Mouse (Mus musculus): ENCODE results near the gene Rps27a.
"Not testable (repeated sequence)": the region's sequence is repeated elsewhere in the genome, so short reads cannot be mapped to it uniquely, and the experiment has no call there.

Gene Rps27a

GRCm38 (mm10) chr11:29547752-29548503, at the start of gene Rps27a, which contains the start of gene Clhc1:
Rps27a (minus strand) TSS chr11:29548109.
Clhc1 (plus strand) TSS chr11:29547950.
- ATAC-seq (ENCODE audit: low TSS enrichment), result peak; percentile 96

- no peak for ATAC-seq (ENCODE audit: low TSS enrichment)
Measured at GRCm38 (mm10) chr11:29597159-29597558, 49.2 kb upstream of the Rps27a start.

- ATAC-seq (ENCODE audit: low TSS enrichment), result no peak
Measured at GRCm38 (mm10) chr11:29595217-29595616, 47.3 kb upstream of the Rps27a start.

GRCm38 (mm10) chr11:29579610-29580009, 31.7 kb upstream of the Rps27a start:
- no peak for ATAC-seq (ENCODE audit: low TSS enrichment)

DNA sequence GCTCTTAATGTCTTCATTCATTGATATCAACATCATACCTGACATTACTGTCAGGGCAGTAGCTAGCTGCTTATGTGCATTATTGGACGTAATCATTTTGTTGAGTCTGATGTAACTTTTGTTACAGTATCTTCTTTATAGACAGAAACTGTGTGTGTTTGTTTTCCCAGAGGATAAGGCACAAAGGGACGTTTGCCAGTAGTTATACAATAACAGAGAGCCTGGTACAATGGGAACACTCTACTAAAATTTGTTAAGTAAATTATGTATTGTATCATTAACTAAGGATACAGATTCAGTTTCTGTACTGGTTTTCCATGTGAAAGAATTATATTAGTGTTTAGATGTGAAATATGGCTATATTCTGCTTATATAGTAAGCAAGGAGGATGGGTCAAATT, 24.7 kb upstream of the Rps27a start:
- no peak for ATAC-seq (ENCODE audit: low TSS enrichment)

DNA sequence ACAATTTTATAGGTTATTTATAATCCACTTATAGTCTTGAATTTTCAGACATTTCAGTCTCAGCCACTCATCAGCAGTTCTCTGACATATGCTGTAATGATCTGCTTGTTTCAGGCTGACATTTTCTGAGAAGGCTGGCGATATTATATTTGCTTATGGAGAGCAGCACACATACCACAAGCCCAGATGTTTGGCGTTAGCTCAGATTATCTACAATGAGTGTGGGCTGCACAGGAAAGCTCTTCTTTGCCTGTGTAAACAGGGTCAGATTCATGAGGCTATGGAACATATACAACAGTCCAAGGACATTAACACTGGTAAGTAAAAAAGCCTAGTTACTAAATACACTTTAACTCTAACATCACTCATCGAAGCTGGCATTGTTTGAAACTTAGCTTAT, 23.6 kb upstream of the Rps27a start:
- no peak for ATAC-seq (ENCODE audit: low TSS enrichment)

- no peak for ATAC-seq (ENCODE audit: low TSS enrichment)
Measured at GRCm38 (mm10) chr11:29563406-29563805, 15.5 kb upstream of the Rps27a start.

DNA sequence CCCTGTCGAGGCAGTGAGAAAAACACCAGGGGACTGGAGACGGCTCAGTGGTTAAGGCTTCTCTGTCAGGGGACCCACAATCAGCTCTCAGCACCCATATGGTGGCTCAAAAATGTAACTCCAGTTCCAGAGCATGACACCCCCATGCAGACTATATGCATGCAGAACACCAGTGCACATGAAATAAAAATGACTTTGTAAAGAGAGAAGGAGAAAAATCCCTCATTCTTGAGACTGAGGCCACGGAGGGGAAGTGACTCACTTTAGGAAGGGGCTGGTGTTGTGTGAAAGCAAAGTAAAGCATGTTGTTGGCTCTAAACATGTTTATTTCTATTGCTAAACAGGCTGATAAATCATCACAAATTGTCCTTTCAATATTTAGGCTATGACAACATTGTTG, 13.1 kb upstream of the Rps27a start:
- no peak for ATAC-seq (ENCODE audit: low TSS enrichment)

DNA sequence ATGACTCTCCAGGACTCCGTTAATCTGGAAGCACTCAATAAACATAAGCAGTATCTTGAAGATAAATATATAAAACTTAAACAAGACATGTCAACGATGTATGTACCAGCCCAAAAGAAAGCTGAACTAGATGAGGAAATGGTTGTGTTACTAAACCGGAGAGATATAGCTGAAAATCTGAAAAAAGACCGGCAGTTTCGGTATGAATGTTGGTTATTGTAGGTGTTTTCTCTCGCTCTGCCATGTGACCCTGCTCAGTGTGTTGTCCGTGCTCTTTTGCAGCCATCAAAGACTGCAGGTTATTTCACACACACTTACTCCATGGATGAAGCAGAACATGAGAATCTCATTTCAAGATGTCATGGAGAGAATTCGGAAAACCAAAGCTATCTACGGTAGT, 12.5 kb upstream of the Rps27a start:
- no peak for ATAC-seq (ENCODE audit: low TSS enrichment)

DNA sequence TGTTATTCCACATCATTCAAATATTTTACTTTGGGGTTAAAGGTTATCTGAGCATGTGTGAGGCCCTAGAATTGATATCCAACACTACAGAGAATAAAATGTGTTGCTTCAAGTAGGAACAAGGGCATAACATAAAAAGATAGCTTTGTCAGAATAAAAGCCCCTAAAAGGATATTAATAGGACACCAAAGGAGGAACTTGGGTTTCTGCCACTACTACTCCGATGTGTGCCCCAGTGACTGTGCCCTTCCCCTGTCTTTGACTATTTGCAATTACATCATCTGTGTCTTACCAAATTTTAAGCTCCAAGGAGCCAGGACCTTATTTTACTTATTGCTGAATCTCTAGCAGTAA, 1.5 kb upstream of the Rps27a start:
- ATAC-seq (ENCODE audit: low TSS enrichment), result no peak

DNA sequence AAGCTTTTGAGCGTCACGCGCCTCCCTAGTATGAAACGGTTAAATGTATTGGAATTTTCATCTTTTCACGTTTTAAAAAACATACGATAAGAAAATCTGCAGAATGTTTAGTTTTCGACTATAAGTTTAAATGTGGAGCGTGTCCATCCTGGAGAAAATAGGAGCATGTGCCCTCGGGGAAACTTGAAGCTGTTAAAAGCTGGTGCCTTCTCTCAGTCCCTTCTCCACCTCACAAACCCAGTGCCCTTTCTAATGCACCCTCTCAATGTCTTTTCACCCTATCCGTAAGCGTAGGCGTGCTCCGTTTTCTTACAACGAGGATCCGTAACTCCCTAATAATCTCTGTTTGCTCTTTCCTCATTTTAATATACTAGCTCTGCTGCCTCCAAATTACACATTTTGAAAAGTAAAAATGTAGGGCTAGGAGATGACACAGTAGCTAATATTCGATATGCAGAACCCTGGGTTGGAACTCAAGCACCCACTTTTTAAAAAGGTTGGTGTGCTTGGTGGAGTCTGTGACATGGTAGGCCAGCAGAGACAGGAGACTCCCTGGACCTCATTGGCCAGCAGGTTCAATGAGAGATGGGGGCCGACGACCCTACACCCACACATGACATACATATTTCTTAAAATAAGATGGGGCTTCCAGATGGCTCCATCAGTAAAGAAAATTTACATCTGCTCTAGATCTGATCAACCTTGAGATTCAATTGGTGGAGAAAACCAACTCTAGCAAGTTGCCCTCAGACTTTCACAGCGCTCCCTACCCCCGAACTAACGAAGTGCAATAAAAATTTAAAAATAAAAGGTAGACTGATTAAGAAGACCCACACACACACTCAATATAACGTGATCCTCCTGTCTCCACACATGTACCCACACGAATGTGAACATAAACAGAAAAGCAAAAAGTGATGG, 855 bp upstream of the Rps27a start:
- peak; percentile 8; the same call in 1 of the 2 replicates for ATAC-seq (ENCODE audit: low TSS enrichment)

DNA sequence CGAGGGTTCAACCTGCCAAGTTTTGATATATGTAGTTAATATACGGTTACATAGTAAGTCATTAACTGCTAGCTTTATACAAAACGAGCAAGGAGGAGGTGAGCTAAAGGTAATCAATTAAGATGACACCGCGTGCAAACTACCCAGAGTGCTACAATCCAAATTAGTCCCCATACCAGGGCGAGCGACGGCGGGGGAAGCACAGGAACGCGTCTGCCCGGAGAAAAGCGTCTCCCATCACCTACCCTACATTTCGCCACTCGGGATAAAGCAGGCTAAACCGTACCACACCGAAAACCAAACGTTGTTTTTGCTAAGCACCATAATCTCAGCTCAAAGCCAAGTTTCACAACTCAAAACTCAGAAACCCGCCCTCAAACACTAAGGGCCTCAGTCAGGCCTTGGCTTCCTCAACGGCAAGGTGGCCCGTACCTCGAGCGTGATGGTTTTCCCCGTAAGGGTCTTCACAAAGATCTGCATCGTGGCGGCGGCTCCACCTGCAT, 609 bp downstream of the Rps27a start:
- peak; percentile 33 for ATAC-seq (ENCODE audit: low TSS enrichment)

GRCm38 (mm10) chr11:29546762-29547161, 1.1 kb downstream of the Rps27a start:
- ATAC-seq (ENCODE audit: low TSS enrichment), result no peak

DNA sequence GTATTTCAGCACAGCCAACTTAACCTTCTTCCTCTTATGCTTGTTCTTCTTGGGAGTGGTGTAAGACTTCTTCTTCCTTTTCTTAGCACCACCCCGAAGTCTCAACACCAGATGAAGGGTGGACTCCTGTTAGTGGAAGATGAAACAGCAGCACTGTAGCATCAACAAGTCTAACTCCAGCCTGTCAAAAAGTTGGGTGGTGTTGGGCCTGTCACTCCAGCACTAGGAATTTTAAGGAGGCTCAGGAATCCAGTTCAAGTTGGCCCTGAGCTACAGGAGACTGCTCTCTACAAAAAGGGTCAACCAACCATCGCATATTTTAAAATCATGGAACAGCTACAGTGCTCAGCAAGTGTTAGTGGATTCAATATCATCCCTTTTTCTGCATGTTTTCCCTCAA, 1.6 kb downstream of the Rps27a start:
- not testable (repeated sequence) for ATAC-seq (ENCODE audit: low TSS enrichment)

GRCm38 (mm10) chr11:29545150-29545752, 2.7 kb downstream of the Rps27a start:
- ATAC-seq (ENCODE audit: low TSS enrichment), result not testable (repeated sequence)

DNA sequence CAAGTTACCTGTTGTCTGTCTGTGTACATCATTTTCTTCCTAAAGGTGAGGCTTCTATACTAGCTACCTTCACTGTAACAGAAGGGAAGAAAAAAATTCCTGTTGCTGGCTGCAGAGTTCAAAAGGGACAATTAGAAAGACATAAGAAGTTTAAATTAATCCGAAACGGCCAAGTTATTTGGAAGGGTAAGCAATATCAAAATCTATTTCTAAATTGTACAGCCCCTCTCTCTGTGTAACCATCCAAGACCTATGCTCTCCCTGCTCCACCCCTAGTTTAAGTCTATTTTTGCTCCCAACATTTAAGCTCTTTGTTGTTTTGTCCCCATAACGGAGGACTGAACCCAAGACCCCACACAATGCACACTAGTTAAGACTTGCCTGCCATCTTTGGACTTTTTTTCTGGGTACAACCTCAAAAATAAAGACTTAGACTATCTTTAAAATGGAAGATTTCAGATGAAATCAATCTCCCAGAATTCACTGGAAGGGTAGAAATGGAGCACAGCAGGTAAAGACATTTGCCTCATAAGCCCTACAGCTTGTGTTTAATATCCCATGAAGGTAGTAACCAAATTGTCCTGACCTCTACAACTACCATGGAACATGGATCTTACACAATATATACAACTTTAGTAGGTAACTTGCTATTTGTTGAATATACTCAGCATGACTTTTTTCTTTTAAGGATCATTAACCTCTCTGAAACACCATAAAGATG, 3.5 kb downstream of the Rps27a start:
- no peak for ATAC-seq (ENCODE audit: low TSS enrichment)

GRCm38 (mm10) chr11:29538201-29538600, 9.7 kb downstream of the Rps27a start:
- ATAC-seq (ENCODE audit: low TSS enrichment), result no peak

GRCm38 (mm10) chr11:29525988-29526794, 21.7 kb downstream of the Rps27a start, which contains the start of gene Mtif2:
Mtif2 (plus strand) TSS chr11:29526408.
- ATAC-seq (ENCODE audit: low TSS enrichment), result peak; percentile 100

DNA sequence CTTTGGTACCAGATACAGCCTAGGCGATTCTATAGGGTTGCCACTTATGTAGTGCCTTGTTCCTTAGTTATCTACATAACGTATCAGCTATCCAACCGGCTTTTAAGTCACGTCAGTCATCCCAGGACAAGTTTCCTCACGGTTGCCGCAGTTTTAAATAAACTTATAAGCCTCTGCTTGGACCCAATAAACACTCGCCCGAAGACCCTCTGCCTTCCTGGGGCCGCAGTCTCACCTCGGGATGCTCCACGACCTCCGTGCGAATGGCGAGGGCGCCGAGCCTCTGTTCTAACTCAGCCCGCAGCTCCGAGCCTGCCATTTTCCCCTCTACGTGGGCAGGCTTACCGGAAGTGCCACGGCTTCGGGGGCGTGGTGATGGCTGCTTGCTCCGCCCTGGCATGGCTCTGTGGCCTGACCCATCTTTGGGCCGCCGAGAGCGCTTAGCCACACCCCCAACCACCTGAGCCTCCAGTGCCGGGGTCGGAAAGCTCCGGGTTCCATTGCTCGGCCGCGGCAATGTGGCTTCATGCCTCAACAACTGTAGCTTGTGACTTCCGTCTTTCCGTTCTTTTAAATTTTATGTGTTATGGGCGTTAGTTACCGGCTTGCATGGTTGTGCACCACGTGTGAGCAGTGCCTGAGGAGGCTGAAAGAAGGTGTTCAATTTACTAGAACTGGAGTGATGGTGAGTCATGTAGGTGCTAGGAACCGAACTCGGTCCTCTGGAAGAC, 33.1 kb downstream of the Rps27a start, which contains the start of gene Prorsd1:
Prorsd1 (minus strand) TSS at position 352 of the 731 bp plus-strand sequence.
- ATAC-seq (ENCODE audit: low TSS enrichment), result peak; percentile 94

GRCm38 (mm10) chr11:29514325-29514681, 33.6 kb downstream of the Rps27a start:
- ATAC-seq (ENCODE audit: low TSS enrichment), result peak; percentile 22; the same call in 1 of the 2 replicates

All from frontal cortex, adult (tissue).